Mouse (Mus musculus) liver, adult 2 months (tissue): Measurements from ENCODE around the gene Ltf. TPM values are rescaled to one million over a fixed set of nuclear protein-coding genes. Genes with fewer than 3 reads are reported as not detected.

ENCODE experiments used
- DNase-seq: peaks from one replicate; pipeline ENCODE4 v3.0.0-alpha.2; 2011; ENCODE audit warnings: low read depth, low spot score; ENCODE audit errors: extremely low read depth
- H3K27ac ChIP-seq: fragments of 200-500 bp; replicated peaks from 2 replicates; pipeline ENCODE4 v1.5.1; 2012; ENCODE audit warnings: low read depth, mild to moderate bottlenecking, control low read depth, inconsistent platforms, low read length; ENCODE audit not compliant: insufficient read depth
- H3K27me3 ChIP-seq: fragments of 200-500 bp; 2 replicates; pipeline ENCODE4 v1.6.1; 2012; ENCODE audit warnings: mild to moderate bottlenecking, moderate library complexity, low read length, inconsistent platforms; ENCODE audit not compliant: control insufficient read depth, insufficient read depth
- H3K36me3 ChIP-seq: fragments of 200-500 bp; 2 replicates; pipeline ENCODE4 v1.6.1; 2012; ENCODE audit warnings: low read length, inconsistent platforms; ENCODE audit not compliant: control insufficient read depth, insufficient read depth
- H3K4me1 ChIP-seq: fragments of 200-500 bp; 2 replicates; pipeline ENCODE4 v1.6.1; 2011; ENCODE audit warnings: low read length; ENCODE audit not compliant: control insufficient read depth, insufficient read depth
- H3K4me3 ChIP-seq: fragments of 200-500 bp; 2 replicates; pipeline ENCODE4 v1.5.1; 2011; ENCODE audit warnings: low read depth, mild to moderate bottlenecking, control low read depth, low read length, moderate library complexity; ENCODE audit not compliant: insufficient read depth
- H3K79me2 ChIP-seq: fragments of 200-500 bp; 2 replicates; pipeline ENCODE4 v1.6.1; 2012; ENCODE audit warnings: inconsistent platforms, mild to moderate bottlenecking, low read length, moderate library complexity; ENCODE audit not compliant: control insufficient read depth, insufficient read depth
- H3K9ac ChIP-seq: fragments of 200-500 bp; 2 replicates; pipeline ENCODE4 v1.6.1; 2012; ENCODE audit warnings: low read depth, mild to moderate bottlenecking, control low read depth, inconsistent platforms, low read length
- CTCF ChIP-seq: fragments of 200-500 bp; IDR thresholded peaks from 2 replicates; pipeline ENCODE4 v1.5.1; 2011; ENCODE audit warnings: low read depth, low read length, control low read depth
- POLR2A ChIP-seq: fragments of 200-500 bp; IDR thresholded peaks from 2 replicates; pipeline ENCODE4 v1.6.1; 2011; ENCODE audit warnings: low read length, control low read depth; ENCODE audit not compliant: insufficient read depth; ENCODE audit errors: extremely low read depth
- WGBS: fragments of 180-500 bp; shearing (Covaris S2); methylation state at CpG from one replicate; pipeline ENCODE4 v1.1.7; 2018; 5-methylcytosine and 5-hydroxymethylcytosine counted together
- polyA plus RNA-seq: library from polyadenylated mRNA; depleted of rRNA; stranded (reverse); fragments of >200 nt; gene quantifications from 2 replicates; pipeline ENCODE4 v1.2.3, GENCODE M21; 2012; rRNA removed
- total RNA-seq: library from RNA; depleted of rRNA; stranded (reverse); fragments of >200 nt; gene quantifications from 2 replicates; pipeline ENCODE4 v1.2.3, GENCODE M21; 2014; rRNA removed

Gene Ltf
- total RNA-seq = 0.37 and 0.47 TPM in 2 replicates
- 0.12 and 0.51 TPM in 2 replicates for polyA plus RNA-seq

GRCm38 (mm10) chr9:111019022-111019421, at the start of gene Ltf:
TSS of gene Ltf (plus strand) at chr9:111019271.
- no peak within 1 kb of the TSS for H3K4me3 ChIP-seq
- TF ChIP-seq POLR2A (no peak), CTCF (no peak)
- no peak within 1 kb of the TSS for H3K9ac ChIP-seq

DNA sequence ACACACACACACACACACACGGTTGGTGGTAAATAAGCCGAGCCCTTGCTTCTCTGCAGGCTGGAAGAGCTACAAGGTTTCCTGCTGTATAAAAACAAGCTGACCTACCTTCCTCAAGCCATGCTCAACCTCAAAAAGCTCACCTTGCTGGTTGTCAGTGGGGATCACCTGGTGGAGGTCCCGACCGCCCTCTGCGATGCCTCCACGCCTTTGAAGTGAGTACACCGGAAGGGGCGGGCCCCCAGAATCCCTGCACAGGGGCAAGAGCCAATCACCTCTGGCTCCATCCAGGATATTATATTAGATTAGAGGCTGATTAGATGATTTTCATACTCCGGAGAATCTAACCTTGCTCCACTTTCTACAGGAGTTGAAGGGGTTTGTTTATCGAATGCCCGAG, 39.7 kb upstream of the Ltf start:
- no peak overlapping the region for H3K27ac ChIP-seq
- 93% methylated on average over 11 of the region's 11 CpGs for WGBS
- H3K79me2 ChIP-seq = no peaks in the 10 kb centered on the region
- no peak overlapping the region for H3K4me3 ChIP-seq
- no peaks in the 10 kb centered on the region for H3K27me3 ChIP-seq
- no peaks in the 10 kb centered on the region for H3K36me3 ChIP-seq
- no peak for DNase-seq
- no peak overlapping the region for H3K9ac ChIP-seq
- H3K4me1 ChIP-seq = no peaks in the 10 kb centered on the region
- TF ChIP-seq CTCF (no peak), POLR2A (no peak)

More at GRCm38 (mm10) chr9:111019022-111019421, at the start of gene Ltf:
- Histone ChIP-seq H3K27me3 (no peaks in the 10 kb centered on the region), H3K36me3 (no peaks in the 10 kb centered on the region), H3K79me2 (no peaks in the 10 kb centered on the region), H3K4me1 (no peaks in the 10 kb centered on the region), H3K27ac (no peak within 1 kb of the TSS)
- no peak for DNase-seq
- 46% methylated on average over 5 of the region's 5 CpGs for WGBS

DNA sequence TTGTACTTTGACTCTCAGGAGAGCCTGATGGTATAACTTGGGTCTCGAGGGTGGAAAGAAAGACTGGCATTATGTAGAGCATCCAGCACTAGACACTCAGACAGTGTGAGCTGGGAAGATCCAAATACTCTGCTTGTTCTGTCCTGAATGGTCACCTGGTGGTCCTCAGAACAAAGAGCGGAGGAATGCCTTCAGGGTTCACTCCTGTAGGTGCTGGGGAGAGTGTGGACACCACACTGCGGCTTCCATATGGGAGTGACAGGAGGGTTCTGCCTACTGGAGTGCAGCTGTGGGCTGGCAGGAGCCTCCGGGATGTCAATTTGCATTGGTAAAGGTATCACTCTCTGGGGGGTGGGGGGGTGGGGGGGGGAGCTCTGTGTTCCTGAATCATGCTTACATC, 36.7 kb upstream of the Ltf start:
- 85% methylated on average over 4 of the region's 4 CpGs for WGBS
- peaks cover 5% of the 10 kb centered on the region for H3K36me3 ChIP-seq
- TF ChIP-seq CTCF (no peak), POLR2A (no peak)

GRCm38 (mm10) chr9:110984096-110984495, 35.0 kb upstream of the Ltf start:
- H3K9ac ChIP-seq = no peak overlapping the region

More for the DNA sequence above, 36.7 kb upstream of the Ltf start:
- H3K9ac ChIP-seq = no peak overlapping the region
- H3K4me3 ChIP-seq = no peak overlapping the region
- H3K4me1 ChIP-seq = peaks cover 11% of the 10 kb centered on the region
- H3K27ac ChIP-seq = no peak overlapping the region
- H3K27me3 ChIP-seq = no peaks in the 10 kb centered on the region
- H3K79me2 ChIP-seq = no peaks in the 10 kb centered on the region
- no peak for DNase-seq

GRCm38 (mm10) chr9:110985541-110985940, 33.5 kb upstream of the Ltf start:
- peak overlapping the region; percentile 77 for H3K27ac ChIP-seq
- DNase-seq = peak; percentile 98
- 41% methylated on average over 5 of the region's 5 CpGs for WGBS
- H3K36me3 ChIP-seq = peaks cover 5% of the 10 kb centered on the region
- TF ChIP-seq POLR2A (no peak), CTCF (no peak)
- peaks cover 9% of the 10 kb centered on the region; the same call in 1 of the 2 replicates for H3K79me2 ChIP-seq
- H3K4me1 ChIP-seq = peaks cover 11% of the 10 kb centered on the region
- no peak overlapping the region; the same call in 1 of the 2 replicates for H3K4me3 ChIP-seq
- peak overlapping the region; percentile 35; the same call in 1 of the 2 replicates for H3K9ac ChIP-seq
- no peaks in the 10 kb centered on the region for H3K27me3 ChIP-seq

More at GRCm38 (mm10) chr9:110984096-110984495, 35.0 kb upstream of the Ltf start:
- no peak overlapping the region for H3K27ac ChIP-seq
- H3K4me1 ChIP-seq = peaks cover 11% of the 10 kb centered on the region
- H3K36me3 ChIP-seq = peaks cover 5% of the 10 kb centered on the region
- no peak overlapping the region for H3K4me3 ChIP-seq
- H3K27me3 ChIP-seq = no peaks in the 10 kb centered on the region
- TF ChIP-seq CTCF = no peak
- no peak for TF ChIP-seq POLR2A
- H3K79me2 ChIP-seq = peaks cover 5% of the 10 kb centered on the region; the same call in 1 of the 2 replicates
- DNase-seq = peak; percentile 16
- 89% methylated on average over 9 of the region's 9 CpGs for WGBS

DNA sequence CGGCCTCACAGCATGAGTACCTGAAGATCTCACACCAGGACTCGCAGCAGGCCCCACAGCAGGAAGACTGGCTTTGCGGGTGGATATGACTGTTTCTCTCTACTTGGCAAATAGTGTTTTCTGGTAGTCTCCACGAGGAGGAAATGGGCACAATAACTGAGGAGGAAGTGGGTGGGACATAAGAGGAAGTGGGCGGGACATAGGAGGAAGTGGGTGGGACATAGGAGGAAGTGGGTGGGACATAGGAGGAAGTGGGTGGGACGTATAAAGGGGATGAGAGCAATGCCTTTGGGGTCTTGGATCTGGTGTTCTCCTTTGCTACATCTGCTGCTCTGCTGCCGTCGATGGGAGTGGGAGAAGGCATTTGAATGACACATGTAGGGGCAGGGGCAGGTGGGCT, 33.1 kb upstream of the Ltf start:
- TF ChIP-seq POLR2A (no peak), CTCF (no peak)
- Histone ChIP-seq H3K27ac (peak overlapping the region; percentile 75), H3K4me1 (peaks cover 13% of the 10 kb centered on the region), H3K27me3 (no peaks in the 10 kb centered on the region), H3K36me3 (peaks cover 5% of the 10 kb centered on the region), H3K4me3 (no peak overlapping the region; the same call in 1 of the 2 replicates), H3K9ac (peak overlapping the region; percentile 25; the same call in 1 of the 2 replicates), H3K79me2 (peaks cover 9% of the 10 kb centered on the region; the same call in 1 of the 2 replicates)
- WGBS = 48% methylated on average over 8 of the region's 8 CpGs
- no peak for DNase-seq
